Mouse (Mus musculus) cerebellum, postnatal 10 days (tissue): ENCODE results near the gene H2al2c.
"Not testable (repeated sequence)": the region's sequence is repeated elsewhere in the genome, so short reads cannot be mapped to it uniquely, and the experiment has no call there.

ENCODE experiments used
- DNase-seq, 2 experiments: peaks; one replicate each; pipeline ENCODE4 v3.0.0; 2021; ENCODE audit warnings: mixed read lengths in 2 of 2

Gene H2al2c

DNA sequence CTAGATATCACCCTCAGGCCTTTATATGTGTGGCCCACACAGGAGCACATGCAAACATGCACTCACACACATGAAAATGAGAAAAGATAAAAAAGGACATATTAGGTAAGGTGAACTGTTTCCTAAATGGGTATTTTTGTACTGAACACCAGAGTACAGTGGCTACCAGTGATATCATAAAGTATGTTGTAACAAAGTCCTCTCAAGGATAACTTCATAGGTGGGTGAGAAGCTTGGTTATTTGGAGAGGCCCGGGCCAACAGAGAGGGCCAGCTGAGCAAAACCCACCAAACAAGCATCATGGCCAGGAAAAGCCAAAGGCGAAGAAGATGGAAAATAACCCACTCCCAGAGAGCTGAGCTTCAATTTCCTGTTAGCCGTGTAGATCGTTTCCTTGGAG lies at the start of gene H2al2c:
Gene H2al2c (plus strand): TSS at position 301 of the 400 bp plus-strand sequence.
- DNase-seq = not testable (repeated sequence)
